Mouse (Mus musculus): ENCODE data around the gene Ginm1. TPM values are rescaled to one million over a fixed set of nuclear protein-coding genes. Genes with fewer than 3 reads are reported as not detected.

Ginm1 gene
- total RNA-seq, 1 experiment from 2014 or later: 88.5 TPM

- ATAC-seq (ENCODE audit: extremely low read depth, insufficient number of reproducible peaks, low FRiP score, poor library complexity, severe bottlenecking): no peak
Measured at GRCm38 (mm10) chr10:7731582-7731981, 61.0 kb downstream of the Ginm1 start.

DNA sequence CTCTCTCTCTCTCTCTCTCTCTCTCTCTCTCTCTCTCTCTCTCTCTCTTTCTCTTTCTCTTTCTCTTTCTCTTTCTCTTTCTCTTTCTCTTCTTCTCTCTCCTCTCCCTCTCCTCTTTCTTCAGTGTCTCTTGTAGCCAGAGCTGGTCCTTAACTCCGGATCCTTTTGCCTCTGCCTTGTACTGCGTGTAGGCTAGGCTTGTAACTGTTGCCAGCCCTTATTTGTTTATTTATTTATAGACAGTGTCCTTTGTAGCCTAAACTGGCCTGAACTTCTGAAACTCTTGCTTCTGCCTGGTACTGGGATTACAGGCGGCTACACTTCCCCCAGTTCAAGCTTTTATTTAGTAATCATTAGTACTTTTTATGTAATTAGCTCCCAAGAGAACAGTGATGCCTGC, 65.6 kb downstream of the Ginm1 start:
- no peak for ATAC-seq (ENCODE audit: extremely low read depth, insufficient number of reproducible peaks, low FRiP score, poor library complexity, severe bottlenecking)

GRCm38 (mm10) chr10:7726501-7726812, 66.2 kb downstream of the Ginm1 start:
- ATAC-seq (ENCODE audit: extremely low read depth, insufficient number of reproducible peaks, low FRiP score, poor library complexity, severe bottlenecking): no peak

DNA sequence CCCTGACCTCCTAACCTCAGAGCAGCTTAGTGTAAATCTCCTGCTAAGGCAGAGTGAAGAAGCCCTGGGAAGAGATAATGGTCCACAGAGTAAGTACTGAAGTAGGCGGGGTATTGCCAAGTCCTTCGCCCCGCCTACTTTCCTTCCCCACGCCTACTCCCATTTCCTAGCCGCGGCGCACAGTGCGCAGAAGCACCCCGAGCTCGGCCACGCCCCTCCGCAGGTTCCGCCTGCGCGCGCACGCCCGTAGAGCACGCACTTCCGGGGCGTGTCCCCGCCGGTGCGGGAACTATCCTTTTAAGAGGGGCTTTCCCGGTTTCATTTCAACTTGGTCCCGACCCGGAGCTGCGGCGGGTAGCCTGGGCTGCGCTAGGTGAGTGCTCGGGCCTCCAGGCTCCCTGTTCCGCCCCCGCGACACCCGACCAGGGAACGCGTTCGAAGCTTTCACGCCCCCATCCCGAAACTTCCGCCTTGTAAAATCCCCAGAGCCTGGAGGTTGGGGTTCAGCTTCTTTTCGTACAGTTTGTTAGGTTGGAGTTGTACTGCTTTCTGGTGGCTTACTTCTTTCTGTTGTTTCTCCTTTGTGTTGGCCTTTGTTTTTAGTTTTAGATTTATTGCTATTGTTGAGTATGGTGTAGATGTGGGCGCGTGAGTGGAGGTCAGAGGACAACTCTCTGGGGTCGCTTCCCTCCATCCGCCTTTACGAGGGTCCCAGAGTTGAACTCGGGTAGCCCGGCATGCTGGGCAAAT, 66.7 kb downstream of the Ginm1 start, which contains the start of gene Katna1:
Gene Katna1 (plus strand): TSS at position 250 of the 750 bp plus-strand sequence.
- ATAC-seq (ENCODE audit: extremely low read depth, insufficient number of reproducible peaks, low FRiP score, poor library complexity, severe bottlenecking): peak; percentile 92

Other genes starting within 250 kb of the Ginm1 start
- gene Lrp11, start 203.0 kb downstream of the Ginm1 start, total RNA-seq (2017): 0.12 and 1.6 TPM in 2 replicates
- gene Nup43, start 125.3 kb downstream of the Ginm1 start, total RNA-seq (2017): 7.6 and 9.5 TPM in 2 replicates
- 57.1 and 65.1 TPM in 2 replicates for gene Pcmt1, start 111.7 kb downstream of the Ginm1 start, total RNA-seq (2017)
- gene Lats1, start 111.6 kb downstream of the Ginm1 start, total RNA-seq (2017): 21.9 and 24.8 TPM in 2 replicates
- gene Katna1, start 66.8 kb downstream of the Ginm1 start, total RNA-seq (2017): 76.2 and 89.4 TPM in 2 replicates
- 142 and 146 TPM in 2 replicates for gene Ppil4, start 67 bp upstream of the Ginm1 start, total RNA-seq (2017)
- gene Zc3h12d, start 39.6 kb upstream of the Ginm1 start, total RNA-seq (2017): 48.3 and 49.0 TPM in 2 replicates
- 133 and 146 TPM in 2 replicates for gene Tab2, start 163.4 kb upstream of the Ginm1 start, total RNA-seq (2017)

All from neutrophil, adult 5-6 weeks (primary cell).